Mouse (Mus musculus) lung, postnatal 36 days (tissue): ENCODE results near the gene Slc6a5.
"Not testable (repeated sequence)": the region's sequence is repeated elsewhere in the genome, so short reads cannot be mapped to it uniquely, and the experiment has no call there.

Experiments
- DNase-seq: peaks from one replicate; pipeline ENCODE4 v3.0.0; 2022; ENCODE audit warnings: mixed read lengths

Slc6a5 gene

DNA sequence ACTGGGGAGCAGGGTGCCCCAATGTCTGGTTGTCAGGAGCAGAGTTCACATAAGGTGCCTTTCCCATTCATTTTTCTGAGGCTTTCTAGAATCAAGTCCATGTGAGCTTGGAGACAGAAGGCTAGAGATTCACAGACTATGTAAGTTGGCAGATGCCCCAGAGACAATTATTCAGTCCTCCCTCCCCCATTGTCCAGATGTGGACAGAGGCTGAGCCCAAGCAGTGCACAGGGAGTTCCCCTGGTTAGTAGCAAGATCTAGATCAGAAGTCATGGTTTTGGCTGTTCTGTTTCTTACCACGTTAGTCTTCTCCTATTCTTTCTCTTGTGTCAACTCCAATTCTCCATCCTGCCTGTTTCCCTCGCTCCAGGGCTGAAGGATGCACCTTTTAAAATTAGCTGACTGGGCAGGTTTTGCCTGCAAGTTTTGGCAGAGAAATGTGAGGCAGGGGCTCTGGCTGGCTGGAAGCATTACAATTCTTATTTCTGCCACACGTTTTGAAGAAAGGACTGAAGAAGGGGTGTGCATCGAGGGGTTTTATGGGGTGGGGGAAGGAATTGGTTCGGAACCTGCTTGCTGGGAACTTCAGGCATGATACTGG, 3.9 kb downstream of the Slc6a5 start:
- no peak for DNase-seq

DNA sequence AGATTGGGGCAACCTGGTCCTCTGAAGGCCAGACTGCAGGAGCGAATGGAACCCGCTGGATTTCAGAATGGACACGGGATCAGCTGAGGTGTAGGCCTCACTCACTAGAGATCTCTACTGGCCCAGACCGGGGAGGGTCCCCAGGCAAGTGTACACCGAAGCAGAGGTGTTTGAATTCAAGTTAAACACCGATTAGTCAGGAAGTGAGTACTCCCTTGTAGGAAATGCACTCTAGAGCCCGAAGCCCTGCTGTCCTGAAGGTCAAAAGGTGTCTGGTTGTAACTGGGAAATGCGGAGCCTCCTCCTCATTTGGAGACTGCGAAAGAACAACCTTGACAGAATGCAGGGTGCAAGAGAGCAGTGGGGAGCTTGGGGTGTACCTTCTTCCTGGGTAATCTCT, 5.0 kb downstream of the Slc6a5 start:
- DNase-seq, result no peak

DNA sequence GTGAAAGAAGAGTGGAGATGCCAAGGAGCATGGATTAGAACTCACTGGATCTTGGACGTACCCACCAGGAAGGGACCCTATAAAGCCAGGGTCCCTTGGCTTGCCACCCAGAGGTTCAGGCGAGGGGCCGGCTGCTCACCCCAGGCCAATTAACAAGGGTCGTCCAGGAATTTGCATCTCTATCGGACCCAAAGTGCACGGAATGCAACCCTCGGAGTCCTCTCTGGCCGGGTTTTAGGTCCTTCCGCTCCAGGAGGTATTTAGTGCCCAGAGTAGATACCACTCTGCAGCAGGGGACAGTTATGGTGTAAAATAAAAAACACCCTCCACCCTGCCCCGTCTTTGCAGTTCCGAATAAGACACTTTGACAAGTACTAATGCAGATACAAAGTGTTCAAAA, 5.5 kb downstream of the Slc6a5 start:
- DNase-seq, result no peak

DNA sequence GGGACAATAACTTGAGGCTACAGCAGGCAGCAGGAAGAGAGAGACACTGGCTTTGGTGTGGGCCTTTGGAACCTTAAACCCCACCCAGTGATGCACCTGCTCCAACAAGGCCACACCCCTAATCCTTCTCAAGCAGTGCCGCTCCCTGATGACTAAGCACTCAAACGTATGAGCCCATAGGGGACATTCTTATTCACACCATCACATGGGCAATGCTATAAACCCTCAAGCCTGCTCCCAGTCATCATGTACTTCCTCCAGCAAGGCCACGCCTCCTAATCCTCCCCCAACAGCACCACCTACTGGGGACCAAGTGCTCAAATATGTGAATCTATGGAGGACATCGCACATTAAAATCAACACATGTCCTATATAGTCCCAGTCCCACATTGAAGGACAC, 9.5 kb downstream of the Slc6a5 start:
- no peak for DNase-seq

DNA sequence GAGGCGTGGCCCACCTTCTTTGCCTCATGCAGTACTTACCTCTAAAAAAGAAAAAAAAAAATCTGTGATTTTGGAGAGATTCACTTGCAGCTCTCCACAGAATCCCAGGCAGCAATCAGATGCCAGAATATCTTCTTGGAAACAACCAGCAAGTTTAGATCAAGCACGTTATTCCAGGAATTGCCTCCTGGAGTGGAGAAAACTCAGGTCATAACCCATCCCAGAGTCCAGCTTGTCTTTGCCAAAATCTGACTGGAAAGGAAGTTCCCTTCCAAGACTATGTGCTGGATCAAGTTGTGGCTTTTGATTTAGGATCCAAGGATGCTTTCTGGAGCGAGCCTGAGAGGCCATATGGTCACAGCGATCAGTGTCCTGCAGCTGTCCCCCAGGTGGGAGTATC, 10.8 kb downstream of the Slc6a5 start:
- DNase-seq, result no peak

DNA sequence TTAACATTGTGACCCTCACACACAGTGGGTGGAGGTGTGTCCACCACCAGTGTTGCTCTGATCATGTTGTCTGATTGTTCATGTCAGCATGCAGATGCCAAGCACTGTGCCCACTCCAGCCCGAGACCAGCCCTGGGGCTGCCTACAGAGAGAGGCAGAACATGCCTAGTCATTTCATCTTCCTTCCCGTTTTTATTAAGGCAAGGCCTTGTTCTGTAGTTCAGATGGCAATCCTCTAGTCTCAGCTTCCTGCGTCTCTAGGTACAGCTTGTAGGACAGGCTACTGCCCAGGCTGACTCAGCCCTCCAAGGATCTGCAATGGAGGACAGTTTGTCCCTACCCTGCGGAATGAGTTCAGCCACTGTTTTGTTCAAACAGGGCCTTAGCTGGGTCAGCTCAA, 13.0 kb downstream of the Slc6a5 start:
- DNase-seq, result peak; percentile 6

DNA sequence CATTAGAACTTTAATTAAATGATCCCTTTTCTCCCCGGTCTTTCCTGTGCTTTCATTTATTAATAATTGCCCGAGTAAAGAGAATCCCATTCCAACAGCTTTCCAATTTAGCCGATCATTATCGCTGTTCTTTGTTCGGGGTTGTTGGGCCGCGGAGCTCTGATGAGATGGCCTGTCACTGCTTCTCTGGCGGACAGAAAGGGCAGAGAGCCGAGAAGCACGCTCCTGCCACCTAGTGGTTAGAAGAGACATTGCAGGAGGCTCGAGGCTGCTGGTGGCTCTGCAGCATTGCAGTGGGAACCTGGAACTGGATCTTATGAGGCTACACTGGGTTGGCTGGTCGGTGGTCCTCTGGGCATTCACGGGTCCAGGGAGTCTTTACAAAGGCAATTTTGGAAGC, 13.4 kb downstream of the Slc6a5 start:
- peak; percentile 77 for DNase-seq

DNA sequence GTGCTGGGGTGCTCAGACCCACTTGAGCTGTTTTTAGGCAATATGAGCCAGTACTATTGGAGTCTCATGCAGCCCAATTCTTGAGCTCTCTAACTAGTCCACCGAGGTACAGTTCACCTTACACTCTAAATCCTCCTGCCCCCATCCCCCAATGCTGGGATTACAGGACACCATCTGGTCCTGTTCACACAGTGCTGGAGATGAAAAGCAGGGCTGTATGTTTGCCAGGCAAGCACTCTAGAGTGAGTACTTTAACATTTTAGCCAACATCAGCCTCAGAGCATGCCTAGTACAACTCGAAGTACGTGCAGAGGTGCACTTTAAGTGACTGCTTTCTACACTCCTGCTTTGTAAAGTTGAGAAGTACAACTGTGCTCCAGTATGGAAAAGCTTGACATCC, 18.6 kb downstream of the Slc6a5 start:
- no peak for DNase-seq

DNA sequence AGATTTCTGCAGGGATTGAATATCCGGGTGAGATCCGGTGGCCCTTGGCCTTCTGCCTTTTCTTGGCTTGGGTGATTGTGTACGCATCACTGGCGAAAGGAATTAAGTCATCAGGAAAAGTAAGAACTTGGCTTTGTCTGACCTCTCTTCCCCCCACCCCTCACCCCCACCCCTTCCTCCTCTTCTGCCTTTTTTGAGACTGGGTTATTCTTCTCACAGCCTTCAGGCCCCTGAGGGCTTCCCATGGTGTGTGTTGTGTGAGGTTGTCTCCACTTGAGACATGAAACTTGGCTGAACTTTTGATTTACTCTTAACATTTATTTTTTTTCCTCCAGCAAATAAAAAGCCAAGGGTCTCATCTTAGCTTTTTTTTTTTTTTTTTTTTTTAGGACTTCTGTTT, 20.1 kb downstream of the Slc6a5 start:
- DNase-seq, result no peak

DNA sequence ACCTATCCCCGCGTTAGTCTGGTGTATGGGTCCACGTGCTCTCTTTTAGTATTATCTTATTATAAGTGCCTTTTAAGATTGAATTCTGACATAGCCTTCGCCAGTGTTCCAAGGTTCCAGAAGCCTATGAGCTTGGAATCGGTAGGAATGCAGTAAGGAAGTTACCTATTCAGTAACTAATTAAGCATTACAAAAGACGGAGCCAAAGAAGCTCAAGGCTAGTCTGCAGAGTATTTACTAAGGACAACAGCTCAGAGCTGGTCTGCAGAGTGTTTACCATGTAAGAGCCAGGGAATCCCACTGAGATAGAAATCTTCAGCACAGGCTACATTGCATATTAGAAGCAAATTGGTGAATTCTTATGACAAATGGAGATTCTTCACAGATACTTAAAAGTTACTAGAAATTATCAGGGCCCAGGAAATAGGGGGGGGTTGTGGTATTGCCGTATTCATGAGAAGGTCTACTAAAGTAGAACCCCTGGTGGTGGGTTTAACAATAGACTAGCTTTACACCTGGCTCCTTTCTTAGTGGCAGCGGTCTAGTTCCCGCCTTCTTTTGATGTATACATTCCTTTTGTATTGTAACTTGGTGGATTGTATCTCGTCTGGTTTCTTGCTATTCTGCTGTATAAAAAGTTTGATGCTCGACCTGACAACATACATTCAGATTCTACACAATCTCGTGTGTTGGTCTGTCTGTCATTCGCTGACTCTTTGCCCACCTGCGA, 23.6 kb downstream of the Slc6a5 start:
- DNase-seq, result not testable (repeated sequence)

DNA sequence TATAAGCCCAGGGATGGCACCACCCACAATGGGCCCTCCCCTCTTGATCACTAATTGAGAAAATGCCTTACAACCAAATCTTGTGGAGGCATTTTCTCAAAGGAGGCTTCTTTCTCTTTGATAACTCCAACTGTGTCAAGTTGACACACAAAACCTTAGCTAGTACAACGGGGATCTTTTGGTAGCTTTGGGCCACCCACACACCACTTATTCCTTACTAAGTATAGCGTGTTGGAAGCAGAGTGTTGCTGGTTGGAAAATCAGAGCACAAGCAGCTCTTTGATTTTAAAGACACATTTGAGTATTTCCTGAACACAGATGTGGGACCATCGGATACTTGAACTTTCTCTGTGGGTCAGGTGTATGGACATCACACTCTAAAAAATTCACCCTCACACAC, 26.9 kb downstream of the Slc6a5 start:
- DNase-seq, result no peak

DNA sequence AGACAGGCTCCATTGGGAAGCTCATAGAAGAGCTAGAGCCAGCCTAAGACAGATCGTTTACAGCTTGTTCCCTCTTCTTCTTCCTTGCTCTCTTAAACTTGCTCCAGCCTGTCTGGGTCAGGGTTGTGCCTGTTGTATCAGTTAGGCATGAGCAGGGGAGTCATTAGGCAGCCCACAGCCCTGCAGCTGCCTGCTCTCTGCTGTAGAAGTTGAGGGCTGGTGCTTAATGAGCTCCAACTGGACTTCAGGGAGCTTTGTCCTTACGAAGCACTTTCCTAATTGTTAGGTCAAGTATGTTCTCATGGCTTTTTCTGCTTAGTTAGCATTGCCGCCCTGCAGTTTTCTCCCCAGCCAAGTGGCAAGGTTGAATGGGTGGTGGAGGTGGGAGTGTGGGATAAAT, 32.1 kb downstream of the Slc6a5 start:
- no peak for DNase-seq

DNA sequence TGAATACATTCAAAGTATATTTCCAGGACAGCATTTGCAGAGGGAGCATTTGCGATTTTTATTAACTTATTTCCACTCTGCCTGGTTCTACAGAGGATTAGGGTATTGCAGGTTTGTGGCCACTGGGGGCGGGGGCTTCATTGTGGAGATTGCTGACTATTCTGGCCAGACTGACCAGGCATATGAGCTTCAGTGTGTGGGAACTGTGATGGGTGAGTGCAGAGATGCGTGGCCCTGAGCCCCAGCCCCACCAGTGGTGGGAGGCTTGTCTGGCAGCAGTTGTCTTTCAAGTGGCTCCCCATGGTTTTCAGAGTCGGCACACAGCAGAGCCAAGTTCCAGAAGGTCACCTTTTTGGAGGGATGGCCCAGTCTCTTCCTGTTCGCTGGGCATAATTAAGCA, 32.5 kb downstream of the Slc6a5 start:
- DNase-seq, result no peak

DNA sequence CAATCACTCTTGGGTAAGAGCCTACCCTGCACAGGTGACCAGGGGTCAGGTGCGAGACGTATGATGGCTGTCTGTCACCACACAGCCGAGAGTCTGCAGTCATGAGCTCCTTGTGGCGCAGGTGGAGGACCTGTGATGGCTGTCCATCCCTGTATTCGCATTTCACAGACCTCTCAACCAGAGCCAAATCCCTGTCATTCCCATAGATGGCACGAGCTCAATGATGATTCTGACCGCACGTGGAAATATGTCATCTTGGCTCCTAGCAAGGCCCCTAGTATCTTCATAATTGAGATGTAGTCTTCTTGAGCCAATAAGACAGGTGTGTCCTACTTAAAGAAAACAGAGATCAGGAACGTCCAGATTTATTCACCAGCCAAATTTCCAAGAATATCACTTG, 36.7 kb downstream of the Slc6a5 start:
- no peak for DNase-seq

DNA sequence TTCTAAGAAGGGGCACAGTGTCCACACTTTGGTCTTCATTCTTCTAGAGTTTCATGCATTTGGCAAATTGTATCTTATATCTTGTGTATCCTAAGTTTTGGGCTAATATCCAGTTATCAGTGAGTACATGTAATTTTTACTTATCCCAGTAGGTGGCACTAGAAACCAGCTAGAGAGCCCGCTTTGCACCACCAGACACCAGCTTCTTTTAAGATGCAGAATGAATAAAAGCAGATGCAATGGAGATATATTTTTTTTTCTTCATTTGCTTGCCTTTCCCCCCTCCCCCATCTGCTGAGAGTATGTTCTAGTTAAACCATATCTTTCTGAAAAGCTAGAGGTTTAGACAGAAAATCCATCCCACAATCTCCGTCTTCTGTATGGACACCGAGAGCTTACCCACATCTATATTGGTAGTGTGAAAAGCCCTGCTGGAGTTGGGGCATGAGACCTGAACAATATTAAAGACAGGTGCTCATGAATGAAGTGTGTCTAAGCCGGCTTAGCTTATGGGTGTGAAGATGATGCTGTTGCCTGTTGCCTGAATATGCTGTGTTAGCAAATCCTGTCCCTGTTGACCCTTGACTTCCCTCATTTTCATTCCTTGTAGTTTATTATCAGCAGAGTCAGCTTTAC, 43.7 kb downstream of the Slc6a5 start:
- peak; percentile 44 for DNase-seq

DNA sequence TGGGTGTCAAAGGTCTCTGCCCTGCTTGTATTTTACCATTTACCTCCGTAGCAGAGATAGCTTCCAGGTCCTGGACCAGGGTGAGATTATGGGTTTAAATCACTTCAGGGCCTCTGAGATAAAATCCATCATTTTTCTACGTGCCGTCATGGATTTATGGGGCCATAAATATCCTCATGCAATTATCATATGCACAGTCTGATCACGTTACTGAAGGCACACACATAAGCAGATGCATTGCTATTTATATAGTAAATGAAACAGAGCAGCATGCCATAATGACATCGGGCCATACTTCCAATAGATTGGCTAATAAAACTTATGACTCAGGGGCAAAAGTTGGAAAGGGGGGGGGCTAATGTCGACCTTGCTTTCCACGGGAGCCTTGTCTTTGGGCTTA, 44.9 kb downstream of the Slc6a5 start:
- DNase-seq, result no peak

DNA sequence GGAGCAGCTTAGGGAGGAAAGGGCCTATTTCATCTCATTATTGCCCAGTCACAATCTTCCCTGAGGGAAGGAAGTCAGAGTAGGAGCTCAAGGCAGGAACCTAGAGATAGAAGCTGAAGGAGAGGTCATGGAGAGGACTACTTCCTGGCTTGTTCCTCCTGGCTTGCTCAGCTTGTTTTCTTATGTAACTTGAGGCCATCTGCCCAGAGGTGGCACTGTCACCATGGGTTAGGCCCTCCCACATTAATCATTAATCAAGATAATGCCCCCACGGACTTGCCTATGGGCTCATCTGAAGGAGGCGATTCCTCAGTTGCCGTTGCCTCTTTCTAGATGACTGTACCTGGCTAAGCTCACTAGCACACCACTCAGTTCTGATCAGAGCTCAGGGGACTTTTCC, 47.2 kb downstream of the Slc6a5 start:
- no peak for DNase-seq

DNA sequence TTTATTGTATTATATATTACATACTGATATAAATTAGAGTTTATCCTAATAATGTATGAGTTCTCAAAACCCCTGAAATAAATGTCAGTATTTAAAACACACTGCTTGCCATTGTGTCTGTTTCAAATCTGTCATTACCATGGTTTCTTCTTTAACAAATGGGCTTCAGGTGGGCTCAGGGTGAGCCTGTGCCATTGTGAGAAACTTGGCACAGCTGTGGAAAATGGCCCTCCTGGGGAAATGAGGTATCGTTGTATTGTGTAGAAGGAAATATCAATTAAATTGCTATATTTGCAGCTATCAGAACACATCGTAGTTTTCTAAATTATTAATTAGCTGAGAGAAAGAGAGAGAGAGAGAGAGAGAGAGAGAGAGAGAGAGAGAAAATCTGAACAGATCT, 53.8 kb downstream of the Slc6a5 start:
- DNase-seq, result no peak

DNA sequence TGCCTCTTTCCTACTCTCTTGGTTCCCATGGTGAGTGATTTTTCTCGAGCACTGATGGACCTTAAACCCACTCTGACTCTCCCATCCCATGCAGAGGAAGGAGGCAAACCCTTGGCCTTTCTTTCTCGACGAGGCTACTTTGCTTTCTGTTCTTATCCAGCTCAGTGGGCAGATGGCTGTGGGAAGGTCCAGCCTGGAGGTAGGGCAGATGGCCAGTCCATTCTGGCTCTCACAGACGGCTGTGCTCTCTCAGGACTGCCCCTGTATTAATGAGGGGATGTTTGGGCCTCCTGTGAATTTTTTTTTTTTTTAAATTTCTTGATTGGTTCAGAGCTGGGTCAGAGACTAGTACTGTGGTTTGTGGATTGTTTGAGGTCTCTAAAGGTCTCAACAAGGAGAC, 59.6 kb downstream of the Slc6a5 start:
- no peak for DNase-seq

DNA sequence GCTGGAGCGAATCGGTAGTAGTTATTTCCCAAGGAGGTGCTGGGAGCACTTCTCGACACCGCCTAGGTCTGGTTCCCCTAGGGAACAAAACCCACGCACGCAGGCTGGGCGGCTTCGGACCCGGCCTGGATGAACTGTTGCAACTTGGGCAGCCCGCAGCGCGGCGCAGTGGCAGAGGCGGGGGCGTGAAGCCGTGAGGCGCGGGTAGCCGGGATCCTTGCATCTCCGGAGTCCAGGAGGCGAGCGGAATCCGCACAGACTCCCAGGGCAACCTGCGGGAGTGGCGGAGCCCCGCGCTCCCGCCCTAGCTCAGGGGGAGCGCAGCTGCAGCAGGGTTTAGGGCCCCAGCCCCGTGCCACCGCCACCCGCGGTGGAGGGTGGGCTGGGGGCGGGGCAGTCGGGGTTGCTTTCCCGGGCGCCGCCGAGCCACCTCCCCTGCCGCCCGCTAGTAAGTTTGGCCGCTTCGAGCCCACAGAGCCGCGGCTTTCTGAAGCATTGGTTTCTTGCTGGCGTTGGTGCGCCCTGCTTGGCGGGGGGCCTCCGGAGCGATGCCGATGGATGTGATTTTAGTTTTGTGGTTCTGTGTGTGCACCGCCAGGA, 65.0 kb downstream of the Slc6a5 start, which contains the start of gene Nell1:
TSS of gene Nell1 (plus strand) at position 24 of the 600 bp plus-strand sequence.
- no peak for DNase-seq

DNA sequence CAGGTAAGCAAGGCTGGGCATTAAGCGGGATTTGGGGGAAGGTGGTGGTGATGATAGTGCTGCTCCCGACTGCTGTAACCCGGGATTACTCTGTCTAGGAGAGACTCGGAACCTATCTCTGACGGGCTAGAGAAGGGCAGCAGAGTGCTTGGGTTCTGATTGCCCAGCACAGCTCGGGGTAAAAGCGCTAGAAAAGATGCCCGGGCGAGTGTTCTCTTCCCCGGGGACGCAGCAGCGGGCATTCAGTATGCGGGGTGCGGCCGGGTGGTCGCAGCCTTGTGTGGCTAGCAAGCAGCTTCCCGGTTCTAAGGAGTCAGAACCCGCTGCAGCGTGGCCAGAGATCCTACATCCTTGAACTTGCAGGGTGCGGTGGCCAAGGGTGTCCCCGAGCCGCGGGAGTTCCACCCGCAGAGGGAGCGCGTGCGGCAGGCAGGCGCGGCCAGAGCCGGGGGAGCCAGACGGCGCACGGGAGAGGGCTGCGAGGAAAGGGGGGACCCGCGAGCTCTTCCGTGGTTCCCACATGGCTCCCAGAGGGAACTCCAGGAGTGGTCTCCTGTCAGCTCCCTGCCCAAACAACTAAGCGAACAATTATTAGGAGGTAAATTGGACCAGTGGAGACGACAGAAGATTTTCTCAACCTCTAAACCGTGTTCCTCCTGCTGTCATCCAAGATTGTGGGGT, 65.6 kb downstream of the Slc6a5 start:
- DNase-seq, result no peak

DNA sequence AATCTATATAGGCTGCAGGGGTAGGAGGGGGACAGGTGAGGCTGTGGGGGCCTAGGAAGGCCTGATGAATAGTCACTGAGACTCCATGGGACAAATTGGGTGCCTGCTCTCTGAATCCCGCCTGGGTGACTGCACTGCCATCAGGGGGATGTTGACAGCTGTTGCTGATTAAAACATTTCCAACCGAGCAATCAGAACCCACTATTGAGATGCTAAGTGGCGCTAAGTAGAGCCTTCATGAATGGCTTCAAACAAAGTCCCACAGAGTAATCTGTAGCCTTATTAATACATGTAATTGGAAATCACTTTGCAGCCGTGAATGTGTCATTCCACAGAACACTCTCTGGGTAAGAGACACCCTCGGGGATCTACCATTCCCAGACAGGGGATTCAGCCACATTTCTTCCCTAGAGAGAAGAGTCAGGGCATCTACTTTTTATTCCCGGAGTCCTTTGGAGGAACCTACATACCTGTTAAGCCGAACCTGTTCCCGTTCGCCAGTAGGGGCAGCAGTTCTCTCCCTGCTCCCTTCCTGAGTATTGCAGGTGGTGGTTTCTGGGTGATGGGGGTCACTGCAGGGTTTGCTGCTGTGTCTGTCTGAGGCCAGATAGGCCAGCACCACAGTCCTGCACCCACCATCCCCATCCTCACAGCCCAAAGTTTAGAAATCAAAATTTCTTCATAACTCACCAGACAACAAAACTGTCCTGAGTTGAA, 71.7 kb downstream of the Slc6a5 start:
- no peak for DNase-seq

DNA sequence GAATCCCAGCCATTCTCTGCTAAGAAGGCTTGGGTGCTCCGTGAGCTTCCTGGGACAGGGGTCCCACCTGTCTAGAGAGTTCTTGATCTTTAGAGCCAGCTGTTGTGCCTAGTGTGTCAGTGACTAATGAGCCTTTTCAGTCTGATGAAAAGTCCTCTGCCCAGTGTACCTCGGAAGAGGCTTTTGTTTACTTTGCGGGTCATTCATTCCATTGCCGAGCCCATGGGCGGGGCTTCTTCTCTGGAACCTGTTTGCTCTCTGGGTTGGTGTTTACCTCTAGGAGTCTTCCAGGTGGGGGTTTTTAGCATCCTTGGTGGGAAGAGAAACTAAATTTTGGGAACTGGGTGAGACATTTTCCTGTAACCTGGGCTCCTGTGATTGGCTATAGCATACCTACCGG, 74.8 kb downstream of the Slc6a5 start:
- no peak for DNase-seq
